Mouse (Mus musculus) limb, embryonic 14.5 days (tissue): ENCODE data around the gene Irf2bpl. TPM values are rescaled to one million over a fixed set of nuclear protein-coding genes. Genes with fewer than 3 reads are reported as not detected.

Source experiments
- ATAC-seq: fragments of 200-750 bp; cut with Nextera tagmentation; 2 replicates; pipeline ENCODE4 v1.8.0; 2017; ENCODE audit warnings: low read depth, moderate number of reproducible peaks, moderate TSS enrichment; ENCODE audit not compliant: low FRiP score
- DNase-seq: peaks from one replicate; pipeline ENCODE4 v3.0.0-alpha.2; 2015; ENCODE audit warnings: low spot score
- H3K27ac ChIP-seq: fragments of 300-500 bp; sonication (generic); replicated peaks from 2 replicates; pipeline ENCODE4 v1.5.1; 2014; ENCODE audit warnings: low read depth, mild to moderate bottlenecking, low read length, moderate library complexity, mixed read lengths
- H3K27me3 ChIP-seq: fragments of 300-500 bp; sonication (generic); 2 replicates; pipeline ENCODE4 v1.6.1; 2014; ENCODE audit warnings: low read length, mixed read lengths; ENCODE audit not compliant: control insufficient read depth, insufficient read depth
- H3K36me3 ChIP-seq: fragments of 300-500 bp; sonication (generic); 2 replicates; pipeline ENCODE4 v1.6.1; 2014; ENCODE audit warnings: mild to moderate bottlenecking, low read length, moderate library complexity, mixed read lengths; ENCODE audit not compliant: control insufficient read depth, insufficient read depth
- H3K4me1 ChIP-seq: fragments of 300-500 bp; sonication (generic); 2 replicates; pipeline ENCODE4 v1.6.1; 2014; ENCODE audit warnings: antibody characterized with exemption, low read length, mixed read lengths; ENCODE audit not compliant: control insufficient read depth, insufficient read depth
- H3K4me2 ChIP-seq: fragments of 300-500 bp; sonication (generic); replicated peaks from 2 replicates; pipeline ENCODE4 v1.6.1; 2014; ENCODE audit warnings: low read depth, mild to moderate bottlenecking, low read length, moderate library complexity; ENCODE audit not compliant: severe bottlenecking
- H3K4me3 ChIP-seq: fragments of 300-500 bp; sonication (generic); replicated peaks from 2 replicates; pipeline ENCODE4 v1.5.1; 2014; ENCODE audit warnings: low read length
- H3K9ac ChIP-seq: fragments of 300-500 bp; sonication (generic); 2 replicates; pipeline ENCODE4 v1.6.1; 2014; ENCODE audit warnings: mild to moderate bottlenecking, low read depth, low read length, moderate library complexity; ENCODE audit not compliant: severe bottlenecking
- H3K9me3 ChIP-seq: fragments of 300-500 bp; sonication (generic); 2 replicates; pipeline ENCODE4 v1.6.1; 2016; ENCODE audit warnings: low read length; ENCODE audit not compliant: control insufficient read depth
- POLR2A ChIP-seq: fragments of 200-500 bp; IDR thresholded peaks from 2 replicates; pipeline ENCODE4 v1.8.0; 2012; ENCODE audit warnings: inconsistent platforms, mild to moderate bottlenecking, moderate library complexity, borderline replicate concordance; ENCODE audit not compliant: insufficient read depth, insufficient read length; ENCODE audit errors: extremely low read depth
- WGBS: fragments of 180-500 bp; shearing (Covaris S2); extraction: QIAGEN DNeasy Blood & Tissue Kit; methylation state at CpG from one replicate; pipeline ENCODE4 v1.1.7; 2014; 5-methylcytosine and 5-hydroxymethylcytosine counted together
- polyA plus RNA-seq, 2 experiments: library from polyadenylated mRNA; depleted of rRNA in 1 of 2; stranded (reverse) in 1 of 2; unstranded in 1 of 2; fragments of >200 nt; fragmentation: Nextera tagmentation in 1 of 2; extraction: Ambion mirVana in 1 of 2; gene quantifications; 2 replicates each; pipeline versions ENCODE4 v1.2.1 to v1.2.3; 2012 to 2014

The Irf2bpl gene
- polyA plus RNA-seq, 2 experiments = 33.9 to 37.1 TPM

GRCm38 (mm10) chr12:86833711-86834415 is 50.7 kb downstream of the Irf2bpl start:
- no peak overlapping the region for H3K9ac ChIP-seq
- no peak overlapping the region for H3K27ac ChIP-seq
- peaks cover 33% of the 10 kb centered on the region for H3K4me1 ChIP-seq
- no peak for DNase-seq
- no peaks in the 10 kb centered on the region for H3K27me3 ChIP-seq
- H3K9me3 ChIP-seq = no peaks in the 10 kb centered on the region
- ATAC-seq = 0 out of 2 replicates have a peak, but pooled peaks have one; percentile 14
- no peak overlapping the region for H3K4me3 ChIP-seq
- H3K36me3 ChIP-seq = no peaks in the 10 kb centered on the region
- no peak overlapping the region for H3K4me2 ChIP-seq
- WGBS = 57% methylated on average over 6 of the region's 6 CpGs
- no peak for TF ChIP-seq POLR2A

GRCm38 (mm10) chr12:86832551-86833182 is 51.9 kb downstream of the Irf2bpl start:
- no peak overlapping the region for H3K9ac ChIP-seq
- H3K9me3 ChIP-seq = no peaks in the 10 kb centered on the region
- no peak overlapping the region for H3K4me3 ChIP-seq
- H3K36me3 ChIP-seq = no peaks in the 10 kb centered on the region
- H3K4me1 ChIP-seq = peaks cover 28% of the 10 kb centered on the region
- DNase-seq = no peak
- TF ChIP-seq POLR2A = no peak
- 62% methylated on average over 11 of the region's 11 CpGs for WGBS
- no peak overlapping the region for H3K27ac ChIP-seq
- ATAC-seq = no peak
- H3K27me3 ChIP-seq = no peaks in the 10 kb centered on the region
- no peak overlapping the region for H3K4me2 ChIP-seq

- 27% methylated on average over 32 of the region's 32 CpGs for WGBS
- H3K4me2 ChIP-seq = peak overlapping the region; percentile 34
- TF ChIP-seq POLR2A = no peak
- no peak overlapping the region for H3K4me3 ChIP-seq
- ATAC-seq (0 out of 2 replicates have a peak, but pooled peaks have one; percentile 24), DNase-seq (peak; percentile 58)
- H3K36me3 ChIP-seq = no peaks in the 10 kb centered on the region
- H3K27ac ChIP-seq = no peak overlapping the region
- no peaks in the 10 kb centered on the region for H3K9me3 ChIP-seq
- H3K4me1 ChIP-seq = peaks cover 34% of the 10 kb centered on the region
- H3K27me3 ChIP-seq = no peaks in the 10 kb centered on the region
- peak overlapping the region; percentile 45 for H3K9ac ChIP-seq
These were observed 52.7 kb downstream of the Irf2bpl start for GRCm38 (mm10) chr12:86831591-86832550.

Other genes starting within 250 kb of the Irf2bpl start
- 14.5 and 19.6 TPM in 2 replicates for gene Vash1, start 206.1 kb downstream of the Irf2bpl start, polyA plus RNA-seq (2012; rRNA removed)
- 11.3 and 13.4 TPM in 2 replicates for gene Vash1, start 206.1 kb downstream of the Irf2bpl start, polyA plus RNA-seq (2014; fragmentation: Nextera tagmentation; extraction: Ambion mirVana)
- 14.2 and 17.1 TPM in 2 replicates for gene Angel1, start 158.3 kb downstream of the Irf2bpl start, polyA plus RNA-seq (2012; rRNA removed)
- 10.8 and 12.6 TPM in 2 replicates for gene Angel1, start 158.3 kb downstream of the Irf2bpl start, polyA plus RNA-seq (2014; fragmentation: Nextera tagmentation; extraction: Ambion mirVana)
- gene Lrrc74a, start 150.4 kb downstream of the Irf2bpl start, polyA plus RNA-seq (2012; rRNA removed) = not detected in 2 replicates
- not detected in 2 replicates for gene Lrrc74a, start 150.4 kb downstream of the Irf2bpl start, polyA plus RNA-seq (2014; fragmentation: Nextera tagmentation; extraction: Ambion mirVana)
- gene Cipc, start 62.2 kb upstream of the Irf2bpl start, polyA plus RNA-seq (2012; rRNA removed) = 31.3 and 40.7 TPM in 2 replicates
- gene Cipc, start 62.2 kb upstream of the Irf2bpl start, polyA plus RNA-seq (2014; fragmentation: Nextera tagmentation; extraction: Ambion mirVana) = 20.0 and 21.4 TPM in 2 replicates
- not detected in 2 replicates for gene Zdhhc22, start 105.6 kb upstream of the Irf2bpl start, polyA plus RNA-seq (2012; rRNA removed)
- 0.06 and 0.10 TPM in 2 replicates for gene Zdhhc22, start 105.6 kb upstream of the Irf2bpl start, polyA plus RNA-seq (2014; fragmentation: Nextera tagmentation; extraction: Ambion mirVana)
- 0.01 and 0.10 TPM in 2 replicates for gene Tmem63c, start 136.5 kb upstream of the Irf2bpl start, polyA plus RNA-seq (2012; rRNA removed)
- gene Tmem63c, start 136.5 kb upstream of the Irf2bpl start, polyA plus RNA-seq (2014; fragmentation: Nextera tagmentation; extraction: Ambion mirVana) = not detected in 2 replicates
- 0.45 and 0.51 TPM in 2 replicates for gene Ngb, start 217.7 kb upstream of the Irf2bpl start, polyA plus RNA-seq (2012; rRNA removed)
- gene Ngb, start 217.7 kb upstream of the Irf2bpl start, polyA plus RNA-seq (2014; fragmentation: Nextera tagmentation; extraction: Ambion mirVana) = 0.19 and 0.48 TPM in 2 replicates